Mouse (Mus musculus) CH12.LX (cell line): ENCODE measurements at regions not wholly inside any gene's neighbourhood (a gene's known extent, or its start where the extent isn't known, plus 50 kb on each side); places are given as distances from the start of the nearest gene placed in this dataset.

ENCODE experiments used
- DNase-seq: peaks from one replicate; pipeline ENCODE4 v3.0.0-alpha.2; 2013; ENCODE audit errors: extremely low read depth
- H3K27ac ChIP-seq: 2 replicates; pipeline ENCODE4 v1.5.1; 2012; ENCODE audit warnings: low read depth, mild to moderate bottlenecking, control low read depth, moderate library complexity; ENCODE audit not compliant: insufficient read depth
- H3K27me3 ChIP-seq: replicated peaks from 2 replicates; pipeline ENCODE3; 2012; ENCODE audit warnings: inconsistent platforms
- H3K36me3 ChIP-seq, 2 experiments: replicated peaks in 1 of 2; 2 replicates each; pipeline versions ENCODE3 to v1.6.1; 2012; ENCODE audit warnings: inconsistent platforms in 1 of 2, low read length in 1 of 2, mild to moderate bottlenecking in 1 of 2, mixed read lengths in 1 of 2, moderate library complexity in 1 of 2; ENCODE audit not compliant: control insufficient read depth in 1 of 2, insufficient read depth in 1 of 2
- H3K4me1 ChIP-seq, 2 experiments: 2 replicates each; pipeline ENCODE4 v1.6.1; 2012; ENCODE audit warnings: inconsistent platforms in 1 of 2, moderate library complexity in 1 of 2; ENCODE audit not compliant: insufficient read depth in 2 of 2, control insufficient read depth in 1 of 2
- H3K4me2 ChIP-seq: 2 replicates; pipeline ENCODE4 v1.6.1; 2012; ENCODE audit warnings: low read depth, mild to moderate bottlenecking, control low read depth; ENCODE audit not compliant: poor library complexity, insufficient read depth, severe bottlenecking
- H3K4me3 ChIP-seq, 3 experiments: fragments of 150-350 bp in 1 of 3; sonication (generic) in 1 of 3; replicated peaks in 1 of 3; 2 replicates each; pipeline versions ENCODE3 to v1.5.1; 2011 to 2012; ENCODE audit warnings: low read depth in 2 of 3, low read length in 2 of 3, mild to moderate bottlenecking in 2 of 3, moderate library complexity in 2 of 3, control low read depth in 1 of 3, improper control_type of control experiment in 1 of 3, inconsistent platforms in 1 of 3, mixed read lengths in 1 of 3; ENCODE audit not compliant: poor library complexity in 1 of 3
- H3K79me2 ChIP-seq: replicated peaks from 2 replicates; pipeline ENCODE4 v1.6.1; 2012; ENCODE audit warnings: mild to moderate bottlenecking, moderate library complexity; ENCODE audit not compliant: control insufficient read depth, poor library complexity, insufficient read depth, severe bottlenecking; ENCODE audit errors: extremely low read depth
- H3K9ac ChIP-seq: 2 replicates; pipeline ENCODE4 v1.6.1; 2012; ENCODE audit warnings: low read depth, mild to moderate bottlenecking, control low read depth, moderate library complexity; ENCODE audit not compliant: insufficient read depth
- H3K9me3 ChIP-seq: replicated peaks from 2 replicates; pipeline ENCODE3; 2012; ENCODE audit warnings: low read length, inconsistent platforms, mixed read lengths
- BHLHE40 ChIP-seq: IDR thresholded peaks from 2 replicates; pipeline ENCODE4 v1.6.1; 2011; ENCODE audit warnings: mild to moderate bottlenecking, low read depth, low read length, improper control_type of control experiment
- CHD1 ChIP-seq: IDR thresholded peaks from 2 replicates; pipeline ENCODE4 v1.6.1; 2012; ENCODE audit warnings: low read depth, low read length, improper control_type of control experiment, inconsistent platforms
- CHD2 ChIP-seq: IDR thresholded peaks from 2 replicates; pipeline ENCODE4 v1.6.1; 2011; ENCODE audit warnings: low read length, improper control_type of control experiment
- ETS1 ChIP-seq: conservative IDR thresholded peaks from 2 replicates; pipeline ENCODE4 v1.6.1; 2012; ENCODE audit warnings: low read depth, mild to moderate bottlenecking, inconsistent platforms, low read length, improper control_type of control experiment, moderate library complexity
- GABPA ChIP-seq: IDR thresholded peaks from 2 replicates; pipeline ENCODE4 v1.6.1; 2012; ENCODE audit warnings: low read depth, low read length, improper control_type of control experiment, inconsistent platforms; ENCODE audit not compliant: insufficient replicate concordance
- HCFC1 ChIP-seq: IDR thresholded peaks from 2 replicates; pipeline ENCODE4 v1.6.1; 2012; ENCODE audit warnings: low read depth, mild to moderate bottlenecking, inconsistent platforms, low read length, improper control_type of control experiment
- JUN ChIP-seq: IDR thresholded peaks from 2 replicates; pipeline ENCODE4 v1.6.1; 2011; ENCODE audit warnings: low read depth, mild to moderate bottlenecking, low read length, improper control_type of control experiment, moderate library complexity; ENCODE audit not compliant: insufficient read depth
- KAT2A ChIP-seq: IDR thresholded peaks from 2 replicates; pipeline ENCODE4 v1.6.1; 2012; ENCODE audit warnings: low read length, improper control_type of control experiment, inconsistent platforms; ENCODE audit not compliant: insufficient replicate concordance
- MAFK ChIP-seq: IDR thresholded peaks from 2 replicates; pipeline ENCODE4 v1.6.1; 2011; ENCODE audit warnings: low read length, improper control_type of control experiment; ENCODE audit not compliant: insufficient replicate concordance
- MEF2A ChIP-seq: IDR thresholded peaks from 2 replicates; pipeline ENCODE4 v1.6.1; 2014; ENCODE audit warnings: low read depth, mild to moderate bottlenecking, inconsistent platforms, low read length, improper control_type of control experiment, borderline replicate concordance
- MXI1 ChIP-seq: IDR thresholded peaks from 2 replicates; pipeline ENCODE4 v1.6.1; 2011; ENCODE audit warnings: mild to moderate bottlenecking, low read depth, low read length, improper control_type of control experiment
- MYC ChIP-seq: IDR thresholded peaks from 2 replicates; pipeline ENCODE4 v1.6.1; 2011; ENCODE audit warnings: low read depth, mild to moderate bottlenecking, improper control_type of control experiment, low read length
- NELFE ChIP-seq: IDR thresholded peaks from 2 replicates; pipeline ENCODE4 v1.6.1; 2011; ENCODE audit warnings: low read depth, low read length, improper control_type of control experiment
- NRF1 ChIP-seq: IDR thresholded peaks from 2 replicates; pipeline ENCODE4 v1.6.1; 2014; ENCODE audit warnings: low read depth, mild to moderate bottlenecking, inconsistent platforms, low read length, improper control_type of control experiment, moderate library complexity
- PAX5 ChIP-seq: IDR thresholded peaks from 2 replicates; pipeline ENCODE4 v1.6.1; 2012; ENCODE audit warnings: low read length, inconsistent platforms, mixed read lengths
- POLR2A ChIP-seq: IDR thresholded peaks from 2 replicates; pipeline ENCODE4 v1.6.1; 2011; ENCODE audit warnings: low read depth, mild to moderate bottlenecking, improper control_type of control experiment, low read length
- RAD21 ChIP-seq: IDR thresholded peaks from 2 replicates; pipeline ENCODE4 v1.6.1; 2011; ENCODE audit warnings: low read depth, mild to moderate bottlenecking, low read length, improper control_type of control experiment, moderate library complexity
- RCOR1 ChIP-seq: conservative IDR thresholded peaks from 2 replicates; pipeline ENCODE4 v1.6.1; 2012; ENCODE audit warnings: low read depth, mild to moderate bottlenecking, inconsistent platforms, low read length, improper control_type of control experiment
- SIN3A ChIP-seq: IDR thresholded peaks from 2 replicates; pipeline ENCODE4 v1.6.1; 2012; ENCODE audit warnings: low read length, improper control_type of control experiment, inconsistent platforms
- SMC3 ChIP-seq: IDR thresholded peaks from 2 replicates; pipeline ENCODE4 v1.6.1; 2011; ENCODE audit warnings: low read depth, low read length, improper control_type of control experiment
- TBP ChIP-seq: conservative IDR thresholded peaks from 2 replicates; pipeline ENCODE4 v1.6.1; 2011; ENCODE audit warnings: low read depth, low read length, improper control_type of control experiment
- USF1 ChIP-seq: IDR thresholded peaks from 2 replicates; pipeline ENCODE4 v1.6.1; 2014; ENCODE audit warnings: low read depth, mild to moderate bottlenecking, inconsistent platforms, low read length, improper control_type of control experiment
- USF2 ChIP-seq: conservative IDR thresholded peaks from 2 replicates; pipeline ENCODE4 v1.6.1; 2011; ENCODE audit warnings: low read depth, low read length, improper control_type of control experiment
- ZKSCAN1 ChIP-seq: IDR thresholded peaks from 2 replicates; pipeline ENCODE4 v1.6.1; 2012; ENCODE audit warnings: low read depth, inconsistent platforms, low read length, improper control_type of control experiment, borderline replicate concordance
- ZMIZ1 ChIP-seq: IDR thresholded peaks from 2 replicates; pipeline ENCODE4 v1.6.1; 2012; ENCODE audit warnings: low read depth, mild to moderate bottlenecking, inconsistent platforms, low read length, improper control_type of control experiment
- dilution Hi-C: fragments of 300-500 bp; cut with MboI; formaldehyde crosslinking; loops from 2 replicates; pipeline ENCODE4 v1.14.3; 2020; ENCODE audit warnings: low sequenced_read_pairs; ENCODE audit not compliant: extremely low pct_unique_long_range_greater_than_20kb, extremely low pct_ligation_motif_present
- in situ Hi-C: fragments of 300-500 bp; cut with MboI; formaldehyde crosslinking; loops from 3 replicates; pipeline ENCODE4 v1.14.3; 2019; ENCODE audit warnings: low sequenced_read_pairs, low pct_ligation_motif_present, low pct_unique_long_range_greater_than_20kb, mixed read lengths

GRCm38 (mm10) chr1:67359824-67360223, 237.0 kb downstream of the Cps1 start:
- Histone ChIP-seq H3K4me3 (no peak overlapping the region), H3K9ac (no peak overlapping the region), H3K79me2 (no peaks in the 10 kb centered on the region), H3K27ac (no peak overlapping the region), H3K27me3 (no peaks in the 10 kb centered on the region), H3K4me2 (no peak overlapping the region), H3K36me3 (no peaks in the 10 kb centered on the region), H3K9me3 (no peaks in the 10 kb centered on the region)
- in situ Hi-C loops: no loop called here
- DNase-seq: no peak
- TF ChIP-seq RAD21: no peak
- TF ChIP-seq POLR2A: no peak
- TF ChIP-seq SIN3A: no peak
- no peak for TF ChIP-seq USF1
- TF ChIP-seq, all 38 proteins: peak for 0
- H3K4me1 ChIP-seq: no peaks in the 10 kb centered on the region
- dilution Hi-C loops: no loop called here

GRCm38 (mm10) chr1:67366038-67366437, 243.2 kb downstream of the Cps1 start:
- TF ChIP-seq CHD1: no peak
- no peak for TF ChIP-seq USF1
- no peak for TF ChIP-seq MYC
- no peak for TF ChIP-seq PAX5
- no peak for TF ChIP-seq GABPA
- TF ChIP-seq NRF1: no peak
- no peak for TF ChIP-seq ZMIZ1
- TF ChIP-seq POLR2A: no peak
- TF ChIP-seq RAD21: no peak
- no peak for TF ChIP-seq NELFE
- TF ChIP-seq HCFC1: no peak
- no peaks in the 10 kb centered on the region for H3K27me3 ChIP-seq
- H3K79me2 ChIP-seq: no peaks in the 10 kb centered on the region
- dilution Hi-C loops: no loop called here
- H3K9me3 ChIP-seq: peaks cover under 1% of the 10 kb centered on the region
- no peak overlapping the region for H3K27ac ChIP-seq
- no peak for DNase-seq
- H3K4me1 ChIP-seq: no peaks in the 10 kb centered on the region
- H3K9ac ChIP-seq: no peak overlapping the region
- in situ Hi-C loops: no loop called here
- H3K4me2 ChIP-seq: no peak overlapping the region
- no peak overlapping the region for H3K4me3 ChIP-seq
- H3K36me3 ChIP-seq: no peaks in the 10 kb centered on the region

- dilution Hi-C loops: no loop called here
- Histone ChIP-seq H3K4me2 (no peak overlapping the region), H3K4me3 (no peak overlapping the region)
Measured at GRCm38 (mm10) chr1:67366485-67366884, 243.7 kb downstream of the Cps1 start.

More at GRCm38 (mm10) chr1:67366485-67366884, 243.7 kb downstream of the Cps1 start:
- no peaks in the 10 kb centered on the region for H3K4me1 ChIP-seq
- H3K9me3 ChIP-seq: peaks cover 4% of the 10 kb centered on the region
- no peaks in the 10 kb centered on the region for H3K27me3 ChIP-seq
- in situ Hi-C loops: no loop called here
- DNase-seq: no peak
- H3K9ac ChIP-seq: no peak overlapping the region
- TF ChIP-seq NELFE: no peak
- no peak for TF ChIP-seq ETS1
- TF ChIP-seq MAFK: no peak
- no peak for TF ChIP-seq ZMIZ1
- TF ChIP-seq KAT2A: no peak
- TF ChIP-seq CHD1: no peak
- TF ChIP-seq SMC3: no peak
- TF ChIP-seq MEF2A: no peak
- TF ChIP-seq SIN3A: no peak
- TF ChIP-seq CHD2: no peak
- no peak for TF ChIP-seq TBP
- TF ChIP-seq BHLHE40: no peak
- TF ChIP-seq USF2: no peak
- TF ChIP-seq HCFC1: no peak
- no peak for TF ChIP-seq RCOR1
- no peak for TF ChIP-seq USF1
- no peak for TF ChIP-seq POLR2A
- TF ChIP-seq ZKSCAN1: no peak
- no peak for TF ChIP-seq JUN
- no peak for TF ChIP-seq MXI1
- H3K36me3 ChIP-seq: no peaks in the 10 kb centered on the region
- no peaks in the 10 kb centered on the region for H3K79me2 ChIP-seq
- H3K27ac ChIP-seq: no peak overlapping the region
